Mouse (Mus musculus) hindbrain, postnatal 0 days (tissue): ENCODE measurements around the gene Stac. TPM values are rescaled to one million over a fixed set of nuclear protein-coding genes. Genes with fewer than 3 reads are reported as not detected.

ENCODE experiments used
- ATAC-seq: fragments of 200-750 bp; cut with Nextera tagmentation; 2 replicates; pipeline ENCODE4 v1.8.0; 2017; ENCODE audit warnings: mild to moderate bottlenecking, moderate TSS enrichment, moderate library complexity
- DNase-seq: peaks from one replicate; pipeline ENCODE4 v3.0.0-alpha.2; 2015; ENCODE audit warnings: low spot score
- H3K27ac ChIP-seq: fragments of 300-500 bp; sonication (generic); 2 replicates; pipeline ENCODE4 v1.5.1; 2014; ENCODE audit warnings: mild to moderate bottlenecking
- H3K27me3 ChIP-seq: fragments of 300-500 bp; sonication (generic); 2 replicates; pipeline ENCODE4 v1.6.1; 2014; ENCODE audit warnings: low read length, mixed read lengths; ENCODE audit not compliant: insufficient read depth
- H3K36me3 ChIP-seq: fragments of 300-500 bp; sonication (generic); 2 replicates; pipeline ENCODE4 v1.6.1; 2014; ENCODE audit warnings: low read length, mixed read lengths; ENCODE audit not compliant: insufficient read depth
- H3K4me1 ChIP-seq: fragments of 300-500 bp; sonication (generic); 2 replicates; pipeline ENCODE4 v1.6.1; 2014; ENCODE audit warnings: antibody characterized with exemption, low read length, mixed read lengths; ENCODE audit not compliant: insufficient read depth
- H3K4me2 ChIP-seq: fragments of 300-500 bp; sonication (generic); 2 replicates; pipeline ENCODE4 v1.6.1; 2014; ENCODE audit warnings: low read depth, mild to moderate bottlenecking, low read length, moderate library complexity, mixed read lengths
- H3K4me3 ChIP-seq: fragments of 300-500 bp; sonication (generic); 2 replicates; pipeline ENCODE4 v1.5.1; 2014; ENCODE audit warnings: low read length
- H3K9ac ChIP-seq: fragments of 300-500 bp; sonication (generic); replicated peaks from 2 replicates; pipeline ENCODE4 v1.6.1; 2014; ENCODE audit warnings: mild to moderate bottlenecking, low read length, moderate library complexity, mixed read lengths
- H3K9me3 ChIP-seq: fragments of 300-500 bp; sonication (generic); 2 replicates; pipeline ENCODE4 v1.6.1; 2016; ENCODE audit warnings: low read length, mixed read lengths
- CTCF ChIP-seq: IDR thresholded peaks from 2 replicates; pipeline ENCODE4 v1.5.1; 2016; ENCODE audit warnings: antibody characterized with exemption, control low read depth, low read depth
- WGBS: fragments of 180-500 bp; shearing (Covaris S2); extraction: QIAGEN DNeasy Blood & Tissue Kit; methylation state at CpG from one replicate; pipeline ENCODE4 v1.1.7; 2014; 5-methylcytosine and 5-hydroxymethylcytosine counted together
- polyA plus RNA-seq: library from polyadenylated mRNA; unstranded; fragments of >200 nt; fragmentation: Nextera tagmentation; extraction: Ambion mirVana; gene quantifications from 2 replicates; pipeline ENCODE4 v1.2.1, GENCODE M21; 2015
- total RNA-seq: library from RNA; depleted of rRNA; stranded (reverse); fragments of >200 nt; gene quantifications from 2 replicates; pipeline ENCODE4 v1.2.3, GENCODE M21; 2014

Gene Stac
- total and polyA plus RNA-seq, 2 experiments from 2014 or later, result 12.0 to 13.8 TPM

GRCm38 (mm10) chr9:111573836-111574235 lies 116.3 kb downstream of the Stac start:
- H3K27ac ChIP-seq, result no peak overlapping the region
- H3K4me3 ChIP-seq, result no peak overlapping the region
- no peaks in the 10 kb centered on the region for H3K4me1 ChIP-seq
- no peak for TF ChIP-seq CTCF
- H3K9me3 ChIP-seq, result no peaks in the 10 kb centered on the region
- no peak overlapping the region for H3K9ac ChIP-seq
- ATAC-seq (no peak), DNase-seq (no peak)
- no peak overlapping the region for H3K4me2 ChIP-seq
- no peaks in the 10 kb centered on the region for H3K36me3 ChIP-seq
- no peaks in the 10 kb centered on the region for H3K27me3 ChIP-seq
- WGBS, result 75% methylated on average over 5 of the region's 5 CpGs

DNA sequence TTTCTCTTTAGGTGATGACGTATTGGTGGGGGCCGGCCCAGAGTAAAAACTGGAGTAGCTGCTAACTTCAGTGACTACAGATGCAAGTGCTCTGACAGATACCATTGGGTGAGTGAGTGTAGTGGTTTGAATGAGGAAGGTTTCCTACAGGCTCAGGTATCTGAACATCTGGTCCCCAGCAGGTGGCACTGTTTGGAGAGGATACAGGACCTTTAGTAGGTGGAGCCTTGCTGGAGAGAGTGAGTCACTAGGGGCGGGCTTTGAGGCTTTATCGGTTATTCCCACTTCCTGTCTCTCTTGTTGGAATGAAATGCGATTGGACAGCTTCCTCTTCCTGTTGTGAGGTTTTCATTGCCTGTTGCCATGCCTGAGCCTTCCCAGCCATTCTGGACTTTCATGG lies 118.5 kb downstream of the Stac start:
- Histone ChIP-seq H3K4me3 (no peak overlapping the region), H3K36me3 (no peaks in the 10 kb centered on the region), H3K27me3 (no peaks in the 10 kb centered on the region), H3K27ac (no peak overlapping the region), H3K4me2 (no peak overlapping the region), H3K9ac (no peak overlapping the region), H3K9me3 (no peaks in the 10 kb centered on the region), H3K4me1 (no peaks in the 10 kb centered on the region)
- no peak for ATAC-seq
- peak; percentile 20 for TF ChIP-seq CTCF
- no peak for DNase-seq
- 87% methylated on average over 5 of the region's 5 CpGs for whole genome bisulfite sequencing

GRCm38 (mm10) chr9:111564176-111564575 lies 126.0 kb downstream of the Stac start:
- no peak for TF ChIP-seq CTCF
- DNase-seq (no peak), ATAC-seq (no peak)
- Histone ChIP-seq H3K36me3 (no peaks in the 10 kb centered on the region), H3K4me1 (no peaks in the 10 kb centered on the region), H3K9me3 (no peaks in the 10 kb centered on the region), H3K27me3 (no peaks in the 10 kb centered on the region), H3K4me3 (no peak overlapping the region), H3K4me2 (no peak overlapping the region), H3K27ac (no peak overlapping the region), H3K9ac (no peak overlapping the region)
- 95% methylated on average over 6 of the region's 6 CpGs for WGBS

DNA sequence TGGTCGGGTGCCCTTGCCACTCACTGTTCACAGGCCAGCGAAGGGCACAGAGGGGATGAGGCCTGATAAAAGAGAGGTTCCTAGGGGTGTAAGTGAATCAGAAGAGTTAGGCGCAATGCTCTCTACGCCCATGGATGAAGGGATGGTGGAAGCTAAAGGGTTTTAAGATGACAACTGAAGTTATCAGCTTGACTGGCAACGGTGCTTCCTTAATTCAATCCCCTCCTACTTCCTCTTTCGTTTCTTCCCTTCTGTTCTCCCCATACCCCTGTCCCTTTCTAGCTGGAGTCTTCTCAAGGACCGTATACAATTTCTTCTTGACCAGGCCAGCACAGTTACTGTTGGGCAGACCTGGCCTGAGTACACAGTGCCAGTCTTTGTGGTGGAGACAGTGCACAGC lies 126.9 kb downstream of the Stac start:
- no peaks in the 10 kb centered on the region for H3K4me1 ChIP-seq
- ATAC-seq (no peak), DNase-seq (no peak)
- H3K9me3 ChIP-seq, result no peaks in the 10 kb centered on the region
- H3K9ac ChIP-seq, result no peak overlapping the region
- no peaks in the 10 kb centered on the region for H3K36me3 ChIP-seq
- 78% methylated on average over 7 of the region's 7 CpGs for WGBS
- no peak overlapping the region for H3K27ac ChIP-seq
- H3K27me3 ChIP-seq, result no peaks in the 10 kb centered on the region
- TF ChIP-seq CTCF, result no peak
- peak overlapping the region; percentile 23; the same call in 1 of the 2 replicates for H3K4me2 ChIP-seq
- no peak overlapping the region for H3K4me3 ChIP-seq

GRCm38 (mm10) chr9:111562217-111562988 lies 127.7 kb downstream of the Stac start:
- Histone ChIP-seq H3K4me1 (no peaks in the 10 kb centered on the region), H3K4me3 (no peak overlapping the region), H3K4me2 (peak overlapping the region; percentile 23; the same call in 1 of the 2 replicates), H3K27me3 (no peaks in the 10 kb centered on the region), H3K36me3 (no peaks in the 10 kb centered on the region), H3K27ac (no peak overlapping the region; the same call in 1 of the 2 replicates), H3K9me3 (no peaks in the 10 kb centered on the region), H3K9ac (no peak overlapping the region)
- TF ChIP-seq CTCF, result no peak
- 53% methylated on average over 19 of the region's 19 CpGs for WGBS
- DNase-seq, result no peak
- ATAC-seq, result no peak

GRCm38 (mm10) chr9:111556699-111557098 lies 133.4 kb downstream of the Stac start:
- TF ChIP-seq CTCF, result no peak
- H3K9ac ChIP-seq, result no peak overlapping the region
- H3K4me2 ChIP-seq, result no peak overlapping the region
- H3K9me3 ChIP-seq, result no peaks in the 10 kb centered on the region
- no peak for ATAC-seq
- no peaks in the 10 kb centered on the region for H3K36me3 ChIP-seq
- no peaks in the 10 kb centered on the region for H3K27me3 ChIP-seq
- DNase-seq, result no peak
- 56% methylated on average over 3 of the region's 3 CpGs for WGBS
- no peak overlapping the region for H3K27ac ChIP-seq
- H3K4me3 ChIP-seq, result no peak overlapping the region
- H3K4me1 ChIP-seq, result no peaks in the 10 kb centered on the region

- no peak overlapping the region for H3K4me3 ChIP-seq
- WGBS, result 58% methylated on average over 3 of the region's 3 CpGs
- TF ChIP-seq CTCF, result no peak
- no peak overlapping the region for H3K9ac ChIP-seq
- DNase-seq, result no peak
- H3K4me2 ChIP-seq, result no peak overlapping the region
- no peaks in the 10 kb centered on the region for H3K27me3 ChIP-seq
- no peak overlapping the region for H3K27ac ChIP-seq
- no peaks in the 10 kb centered on the region for H3K36me3 ChIP-seq
- no peaks in the 10 kb centered on the region for H3K4me1 ChIP-seq
- ATAC-seq, result no peak
- H3K9me3 ChIP-seq, result no peaks in the 10 kb centered on the region
These were observed 137.3 kb downstream of the Stac start for GRCm38 (mm10) chr9:111552865-111553264.
